8 mouse cellular contexts compared by ENCODE assay signal in genomic region chr6:119849348-119849709, GRCm38 (mm10). TPM values are rescaled to one million over a fixed set of nuclear protein-coding genes. Genes with fewer than 3 reads are reported as not detected.
DNase-seq lines count a peak whose midpoint lies in the region; ATAC-seq lines count a peak whose summit lies in the region.

No protein-coding gene starts in this region.

- H3K27me3 ChIP-seq in kidney, embryonic 14.5 days (ENCODE audit: control insufficient read depth, insufficient read depth, low read length): no peaks in the 10 kb centered on the region
- no peaks in the 10 kb centered on the region for H3K27me3 ChIP-seq in embryonic facial prominence, embryonic 15.5 days
- H3K27me3 ChIP-seq in hindbrain, embryonic 14.5 days (ENCODE audit: control insufficient read depth, insufficient read depth, low read length): no peaks in the 10 kb centered on the region
- H3K27me3 ChIP-seq in midbrain, embryonic 12.5 days: no peaks in the 10 kb centered on the region

- peak overlapping the region; percentile 76; the same call in 1 of the 2 replicates for H3K4me3 ChIP-seq in kidney, embryonic 14.5 days (ENCODE audit: low read length)
- peak overlapping the region; percentile 92; the same call in 1 of the 2 replicates for H3K4me3 ChIP-seq in embryonic facial prominence, embryonic 15.5 days (replicated peaks)
- peak overlapping the region; percentile 82 for H3K4me3 ChIP-seq in hindbrain, embryonic 14.5 days (replicated peaks; ENCODE audit: low read length)
- H3K4me3 ChIP-seq in midbrain, embryonic 12.5 days: peak overlapping the region; percentile 91; the same call in 1 of the 2 replicates

- H3K4me1 ChIP-seq in kidney, embryonic 14.5 days (ENCODE audit: control insufficient read depth, insufficient read depth, low read length): peaks cover 12% of the 10 kb centered on the region
- peaks cover 16% of the 10 kb centered on the region for H3K4me1 ChIP-seq in embryonic facial prominence, embryonic 15.5 days
- peaks cover 20% of the 10 kb centered on the region for H3K4me1 ChIP-seq in hindbrain, embryonic 14.5 days (replicated peaks; ENCODE audit: control insufficient read depth, insufficient read depth, low read length)
- H3K4me1 ChIP-seq in midbrain, embryonic 12.5 days: peaks cover 23% of the 10 kb centered on the region

- H3K9me3 ChIP-seq in kidney, embryonic 14.5 days (ENCODE audit: control insufficient read depth, low read length): no peaks in the 10 kb centered on the region
- H3K9me3 ChIP-seq in embryonic facial prominence, embryonic 15.5 days (replicated peaks): no peaks in the 10 kb centered on the region
- no peaks in the 10 kb centered on the region for H3K9me3 ChIP-seq in hindbrain, embryonic 14.5 days (ENCODE audit: control insufficient read depth, low read length)
- H3K9me3 ChIP-seq in midbrain, embryonic 12.5 days: no peaks in the 10 kb centered on the region

- H3K9ac ChIP-seq in kidney, embryonic 14.5 days (ENCODE audit: low read depth, low read length): no peak overlapping the region
- no peak overlapping the region for H3K9ac ChIP-seq in embryonic facial prominence, embryonic 15.5 days
- peak overlapping the region; percentile 87 for H3K9ac ChIP-seq in hindbrain, embryonic 14.5 days
- H3K9ac ChIP-seq in midbrain, embryonic 12.5 days (replicated peaks): peak overlapping the region; percentile 90; the same call in 1 of the 2 replicates

- H3K4me2 ChIP-seq in kidney, embryonic 14.5 days (replicated peaks; ENCODE audit: low read depth, low read length): peak overlapping the region; percentile 58
- peak overlapping the region; percentile 76; the same call in 1 of the 2 replicates for H3K4me2 ChIP-seq in embryonic facial prominence, embryonic 15.5 days (replicated peaks)
- H3K4me2 ChIP-seq in hindbrain, embryonic 14.5 days (replicated peaks): peak overlapping the region; percentile 61
- H3K4me2 ChIP-seq in midbrain, embryonic 12.5 days (replicated peaks): peak overlapping the region; percentile 67

- no peak for ATAC-seq in kidney, embryonic 14.5 days (ENCODE audit: low FRiP score, low TSS enrichment)
- no peak for ATAC-seq in embryonic facial prominence, embryonic 15.5 days (ENCODE audit: insufficient number of reproducible peaks, low FRiP score, low TSS enrichment, low read depth)
- no peak for ATAC-seq in hindbrain, embryonic 14.5 days (ENCODE audit: low FRiP score)
- no peak for ATAC-seq in midbrain, embryonic 12.5 days (ENCODE audit: low FRiP score, low read depth)

- WGBS in kidney, embryonic 14.5 days: 54% methylated on average over 3 of the region's 3 CpGs
- WGBS in embryonic facial prominence, embryonic 15.5 days: 71% methylated on average over 3 of the region's 3 CpGs
- WGBS in hindbrain, embryonic 14.5 days: 56% methylated on average over 3 of the region's 3 CpGs
- WGBS in midbrain, embryonic 12.5 days: 55% methylated on average over 3 of the region's 3 CpGs

- no peak overlapping the region for H3K27ac ChIP-seq in kidney, embryonic 14.5 days (ENCODE audit: low read depth, low read length)
- H3K27ac ChIP-seq in embryonic facial prominence, embryonic 15.5 days (replicated peaks): no peak overlapping the region
- H3K27ac ChIP-seq in hindbrain, embryonic 14.5 days: peak overlapping the region; percentile 97
- 0 out of 2 replicates have a peak overlapping the region, but pooled peaks have one; percentile 94 for H3K27ac ChIP-seq in midbrain, embryonic 12.5 days (replicated peaks)

- no peaks in the 10 kb centered on the region for H3K36me3 ChIP-seq in kidney, embryonic 14.5 days (ENCODE audit: control insufficient read depth, insufficient read depth, low read length)
- no peaks in the 10 kb centered on the region for H3K36me3 ChIP-seq in embryonic facial prominence, embryonic 15.5 days
- H3K36me3 ChIP-seq in hindbrain, embryonic 14.5 days (replicated peaks; ENCODE audit: control insufficient read depth, insufficient read depth): no peaks in the 10 kb centered on the region
- H3K36me3 ChIP-seq in midbrain, embryonic 12.5 days: no peaks in the 10 kb centered on the region

- no peak for DNase-seq in kidney, postnatal 14 days
- no peak for DNase-seq in hindbrain, embryonic 14.5 days (ENCODE audit: low spot score)
- DNase-seq in thymus, postnatal 4 days: no peak
- DNase-seq in ovary, postnatal 36 days (ENCODE audit: low spot score): no peak
- DNase-seq in urinary bladder, adult 18-20 months (ENCODE audit: low spot score in 2 of 2): no peak

RNA-seq across cellular contexts. Expression of gene Erc1, which starts 1.4 kb away (rescaled TPM):
- 13.2 and 30.0 TPM in 2 replicates for polyA plus RNA-seq in kidney, embryonic 14.5 days (2014; fragmentation: Nextera tagmentation; extraction: Ambion mirVana)
- polyA plus RNA-seq in embryonic facial prominence, embryonic 15.5 days (2015; fragmentation: Nextera tagmentation; extraction: Ambion mirVana): 19.2 and 21.2 TPM in 2 replicates
- 64.8 and 66.7 TPM in 2 replicates for polyA plus RNA-seq in hindbrain, embryonic 14.5 days (2014; fragmentation: Nextera tagmentation; extraction: Ambion mirVana)
- polyA plus RNA-seq in midbrain, embryonic 12.5 days (2016; fragmentation: Nextera tagmentation; extraction: Ambion mirVana): 37.2 and 37.5 TPM in 2 replicates

RNA-seq across cellular contexts. Expression of gene Rad52, which starts 53.2 kb away (rescaled TPM):
- 22.4 and 29.8 TPM in 2 replicates for polyA plus RNA-seq in kidney, embryonic 14.5 days (2014; fragmentation: Nextera tagmentation; extraction: Ambion mirVana)
- polyA plus RNA-seq in embryonic facial prominence, embryonic 15.5 days (2015; fragmentation: Nextera tagmentation; extraction: Ambion mirVana): 21.7 and 23.5 TPM in 2 replicates
- 21.8 and 25.4 TPM in 2 replicates for polyA plus RNA-seq in hindbrain, embryonic 14.5 days (2014; fragmentation: Nextera tagmentation; extraction: Ambion mirVana)
- 24.9 and 28.1 TPM in 2 replicates for polyA plus RNA-seq in midbrain, embryonic 12.5 days (2016; fragmentation: Nextera tagmentation; extraction: Ambion mirVana)

Comparison
In these comparisons a context has a peak if more than half of its experiments do, and no peak if none do; other contexts are left out.
1. H3K27ac ChIP-seq: peak in hindbrain, embryonic 14.5 days (single experiment) and midbrain, embryonic 12.5 days (single experiment); none in kidney, embryonic 14.5 days (single experiment) and embryonic facial prominence, embryonic 15.5 days (single experiment).
2. H3K9ac ChIP-seq: peak in hindbrain, embryonic 14.5 days (single experiment) and midbrain, embryonic 12.5 days (single experiment); none in kidney, embryonic 14.5 days (single experiment) and embryonic facial prominence, embryonic 15.5 days (single experiment).
3. Peak in every context shown above with its lines, with median percentiles within 50 percentile points of each other: H3K4me2 ChIP-seq and H3K4me3 ChIP-seq.